Mouse (Mus musculus): Measurements from ENCODE around the gene Trnau1ap.
"Not testable (repeated sequence)": the region's sequence is repeated elsewhere in the genome, so short reads cannot be mapped to it uniquely, and the experiment has no call there.

Trnau1ap gene

GRCm38 (mm10) chr4:132344403-132345134, 15.2 kb upstream of the Trnau1ap start:
- DNase-seq (ENCODE audit: low read depth, low spot score): peak; percentile 33

DNA sequence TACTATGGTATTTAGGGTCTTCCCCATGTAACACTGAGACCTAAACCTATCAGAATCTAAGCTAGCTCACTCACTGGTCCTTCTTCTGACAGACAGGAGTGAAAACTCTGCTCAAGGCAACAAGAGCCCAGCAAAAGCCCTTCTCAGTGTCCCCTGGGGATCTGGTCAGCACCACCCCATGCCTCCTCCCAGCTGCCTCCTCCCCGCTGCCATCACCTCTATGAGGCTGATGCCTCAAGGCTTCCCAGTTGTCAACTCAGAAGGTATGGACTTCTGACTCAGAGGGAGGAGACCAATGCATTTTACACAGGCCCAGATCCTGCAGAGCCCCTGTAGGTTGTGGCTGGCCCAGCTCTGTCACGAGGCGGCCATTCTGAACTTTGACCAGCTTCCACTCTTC, 12.1 kb upstream of the Trnau1ap start:
- no peak for DNase-seq (ENCODE audit: low read depth, low spot score)

DNA sequence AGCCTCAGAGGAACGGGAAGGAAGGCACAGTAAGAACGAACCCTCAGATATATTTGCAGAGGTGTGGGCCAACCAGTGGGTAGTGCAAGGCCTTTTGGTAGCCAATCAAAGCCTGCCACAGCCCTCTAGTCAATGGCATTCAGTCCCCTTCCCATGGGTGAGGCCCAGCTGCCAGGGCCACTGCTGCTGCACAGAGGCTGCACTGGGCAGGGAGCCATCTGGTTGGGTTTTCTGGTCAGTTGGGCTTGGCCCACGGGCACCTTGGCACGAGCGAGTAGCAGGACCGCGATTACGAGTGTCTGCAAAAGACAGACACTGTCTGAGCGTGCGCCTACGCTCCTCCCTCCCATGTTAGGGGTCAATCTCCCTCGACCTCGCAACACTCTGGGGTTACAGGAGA, 9.6 kb upstream of the Trnau1ap start:
- no peak for DNase-seq (ENCODE audit: low read depth, low spot score)

DNA sequence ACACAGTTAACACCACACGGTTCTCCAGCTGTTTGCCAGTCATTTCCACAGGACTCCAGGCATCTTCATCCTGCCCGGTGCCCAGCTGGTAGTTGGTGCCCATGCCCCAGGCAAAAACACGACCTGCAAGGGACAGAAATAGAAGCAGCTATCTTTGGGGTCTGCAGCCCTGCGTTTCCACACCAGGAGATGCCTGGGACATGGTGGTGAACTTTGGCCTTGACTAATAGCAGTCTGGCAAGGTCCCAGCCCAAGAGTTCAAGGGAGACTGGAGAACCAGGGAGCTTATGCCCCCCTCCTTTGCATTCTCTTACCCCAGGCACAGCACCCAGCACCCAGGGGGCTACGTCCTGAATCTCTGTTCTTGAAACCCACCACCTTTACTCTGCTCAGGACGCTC, 3.5 kb upstream of the Trnau1ap start:
- DNase-seq (ENCODE audit: low read depth, low spot score): no peak

- no peak for DNase-seq (ENCODE audit: low read depth, low spot score)
Observed at GRCm38 (mm10) chr4:132331960-132332359, 2.6 kb upstream of the Trnau1ap start.

DNA sequence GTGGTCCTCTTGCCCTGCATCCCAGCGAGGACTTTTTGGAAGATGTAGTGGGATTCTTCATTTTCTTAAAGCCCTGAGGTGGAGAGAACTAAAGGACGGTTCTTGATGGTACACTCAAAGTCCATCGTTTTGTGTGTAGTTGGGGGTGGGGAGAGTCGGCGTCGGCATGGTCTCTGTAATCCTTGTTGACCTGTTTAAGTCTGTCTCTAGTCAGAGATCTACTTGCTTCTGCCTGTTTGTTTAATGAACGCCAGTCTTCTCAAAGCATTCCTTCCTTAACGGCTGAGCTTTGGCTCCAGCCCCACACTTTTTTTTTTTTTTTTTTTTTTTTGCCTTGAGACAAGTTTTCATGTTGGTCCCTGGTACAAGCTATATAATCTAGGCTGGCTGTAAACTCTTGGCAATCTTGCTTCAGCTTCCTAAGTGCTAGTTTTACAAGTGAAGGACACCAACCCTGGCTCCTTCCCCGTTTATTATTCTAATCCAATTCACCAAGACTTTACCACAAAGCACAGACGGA, 557 bp upstream of the Trnau1ap start:
- no peak for DNase-seq (ENCODE audit: low read depth, low spot score)

- no peak for DNase-seq (ENCODE audit: low read depth, low spot score)
Observed at GRCm38 (mm10) chr4:132328391-132328982, 851 bp downstream of the Trnau1ap start.

- DNase-seq (ENCODE audit: low read depth, low spot score): no peak
Observed at GRCm38 (mm10) chr4:132326481-132326880, 2.9 kb downstream of the Trnau1ap start.

- no peak for DNase-seq (ENCODE audit: low read depth, low spot score)
Observed at GRCm38 (mm10) chr4:132315711-132316110, 13.6 kb downstream of the Trnau1ap start.

DNA sequence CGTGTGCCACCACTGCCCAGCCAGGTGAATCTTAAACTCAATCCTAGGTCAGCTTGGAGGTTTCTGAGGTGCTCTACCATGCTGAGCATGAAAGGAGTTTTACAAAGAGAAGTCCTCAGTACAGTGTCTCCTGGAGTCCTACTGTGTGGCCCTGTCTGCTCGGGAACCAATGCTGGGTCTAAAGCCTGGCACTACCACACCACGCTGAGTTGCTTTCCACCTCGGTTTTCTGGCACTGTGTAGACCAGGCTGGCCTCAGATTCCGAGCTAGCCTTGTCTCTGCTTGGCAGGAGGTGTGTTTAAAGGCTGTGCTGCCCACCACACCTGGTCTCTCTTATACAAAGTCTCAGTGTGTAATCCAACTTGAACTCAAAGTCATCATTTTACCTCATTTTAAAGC, 16.7 kb downstream of the Trnau1ap start:
- DNase-seq (ENCODE audit: low read depth, low spot score): no peak

DNA sequence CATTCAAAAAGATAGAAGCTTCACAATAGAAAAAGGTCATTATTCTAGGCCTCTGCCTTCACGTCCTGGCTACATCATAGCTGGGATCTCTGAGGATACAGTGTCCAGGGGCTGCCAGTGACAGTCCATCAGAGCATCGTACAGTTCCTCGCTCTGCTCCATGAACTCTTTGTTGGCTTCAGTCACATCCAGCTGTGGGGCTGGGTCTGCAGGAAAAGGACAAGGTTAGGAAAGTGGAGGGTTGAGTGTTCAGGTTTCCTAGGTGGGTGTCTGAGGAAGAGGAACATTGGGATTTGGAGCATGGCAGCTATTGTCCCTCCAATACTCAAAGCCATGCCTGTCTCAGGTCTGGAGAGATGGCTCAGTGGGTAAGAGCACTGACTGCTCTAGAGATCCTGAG, 17.5 kb downstream of the Trnau1ap start:
- no peak for DNase-seq (ENCODE audit: low read depth, low spot score)

DNA sequence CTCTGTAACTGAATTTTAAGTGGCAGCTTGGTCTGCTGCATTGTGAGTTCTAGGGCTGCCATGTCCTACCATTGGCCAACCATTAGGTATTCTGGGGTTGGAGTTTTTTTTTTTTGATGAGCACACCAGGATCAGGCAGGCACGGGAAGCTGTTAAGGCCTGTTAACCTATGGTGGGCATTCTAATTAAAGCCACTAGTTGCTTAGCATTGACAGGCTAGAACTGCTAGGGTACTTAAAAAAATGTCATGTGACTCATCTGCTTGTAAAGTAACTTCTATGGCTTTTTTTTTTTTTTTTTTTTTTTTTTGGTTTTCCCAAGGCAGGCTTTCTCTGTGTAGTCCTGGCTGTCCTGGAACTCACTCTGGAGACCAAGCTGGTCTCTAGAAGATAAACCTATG, 18.1 kb downstream of the Trnau1ap start:
- no peak for DNase-seq (ENCODE audit: low read depth, low spot score)

- DNase-seq (ENCODE audit: low read depth, low spot score): no peak
Observed at GRCm38 (mm10) chr4:132309849-132310472, 19.4 kb downstream of the Trnau1ap start.

GRCm38 (mm10) chr4:132309140-132309848, 20.0 kb downstream of the Trnau1ap start:
- DNase-seq (ENCODE audit: low read depth, low spot score): no peak

GRCm38 (mm10) chr4:132308437-132309139, 20.8 kb downstream of the Trnau1ap start:
- DNase-seq (ENCODE audit: low read depth, low spot score): peak; percentile 94

DNA sequence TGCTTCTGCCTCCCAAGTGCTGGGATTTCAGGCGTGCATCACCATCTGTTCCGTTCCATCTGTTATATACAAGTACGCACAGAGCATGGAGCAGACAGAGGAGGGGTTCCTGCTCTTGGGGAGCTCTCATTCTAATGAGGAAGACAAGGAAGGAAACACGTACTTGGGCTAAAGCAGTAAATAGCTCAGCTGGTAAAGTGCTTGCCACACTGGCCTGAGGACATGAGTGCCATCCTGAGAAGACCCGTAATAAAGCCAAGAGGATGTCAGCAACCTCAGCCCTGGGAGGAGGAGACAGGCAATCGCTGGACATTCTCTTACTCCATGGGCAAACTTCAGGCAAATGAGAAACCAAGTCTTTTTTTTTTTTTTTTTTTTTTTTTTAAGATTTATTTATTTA, 23.3 kb downstream of the Trnau1ap start:
- no peak for DNase-seq (ENCODE audit: low read depth, low spot score)

- DNase-seq (ENCODE audit: low read depth, low spot score): no peak
Observed at GRCm38 (mm10) chr4:132305276-132305675, 24.1 kb downstream of the Trnau1ap start.

GRCm38 (mm10) chr4:132303484-132303883, 25.9 kb downstream of the Trnau1ap start:
- DNase-seq (ENCODE audit: low read depth, low spot score): not testable (repeated sequence)

GRCm38 (mm10) chr4:132302939-132303479, 26.3 kb downstream of the Trnau1ap start, which contains the start of gene Rab42:
TSS of gene Rab42 (minus strand) at chr4:132303385.
- peak; percentile 73 for DNase-seq (ENCODE audit: low read depth, low spot score)

- DNase-seq (ENCODE audit: low read depth, low spot score): no peak
Observed at GRCm38 (mm10) chr4:132301965-132302938, 27.1 kb downstream of the Trnau1ap start.

Data from mesoderm, embryonic 11.5 days (tissue).